Comparison of ENCODE assay signal across 7 mouse cellular contexts in genomic region chr7:142440657-142441114, GRCm38 (mm10). TPM values are rescaled to one million over a fixed set of nuclear protein-coding genes. Genes with fewer than 3 reads are reported as not detected.
A peak's percentile ranks its signal among the peaks of the same experiment; 100 is the strongest.
DNase-seq lines count a peak whose midpoint lies in the region; ATAC-seq and TF ChIP-seq lines count a peak whose summit lies in the region.

No protein-coding gene starts in this region.

- H3K9ac ChIP-seq in intestine, embryonic 16.5 days (ENCODE audit: low read depth, low read length): peak overlapping the region; percentile 47

- H3K4me1 ChIP-seq in spleen, adult 2 months (ENCODE audit: control insufficient read depth, insufficient read depth, insufficient read length): peaks cover 34% of the 10 kb centered on the region; the same call in 1 of the 2 replicates
- peaks cover 20% of the 10 kb centered on the region for H3K4me1 ChIP-seq in intestine, embryonic 16.5 days (ENCODE audit: control insufficient read depth, insufficient read depth, low read length)

- intact Hi-C loops in gastrocnemius, postnatal 36 days (cut with DNase I): loop anchor here (5.0 kb wide), 1 partner anchor 137 kb away; no protein-coding TSS in a partner anchor

- peak; percentile 40; the same call in 1 of the 2 replicates for ATAC-seq in common myeloid progenitor, adult 5-6 weeks (replicated peaks; ENCODE audit: low read depth, poor library complexity, severe bottlenecking)
- peak; percentile 82 for ATAC-seq in intestine, embryonic 16.5 days

- H3K9me3 ChIP-seq in intestine, embryonic 16.5 days (ENCODE audit: control insufficient read depth, low read length): no peaks in the 10 kb centered on the region

- H3K4me2 ChIP-seq in intestine, embryonic 16.5 days (ENCODE audit: low read depth, low read length): no peak overlapping the region

- whole genome bisulfite sequencing in spleen, adult 2 months: 49% methylated on average over 5 of the region's 5 CpGs
- WGBS in intestine, embryonic 16.5 days: 32% methylated on average over 5 of the region's 5 CpGs

- no peaks in the 10 kb centered on the region for H3K36me3 ChIP-seq in spleen, adult 2 months (ENCODE audit: control insufficient read depth, insufficient read depth, low read length)
- H3K36me3 ChIP-seq in intestine, embryonic 16.5 days (ENCODE audit: control insufficient read depth, insufficient read depth, low read length): no peaks in the 10 kb centered on the region

- TF ChIP-seq CTCF in spleen, adult 2 months (IDR thresholded peaks at IDR 0.05; ENCODE audit: extremely low read depth, insufficient read depth, insufficient read length, insufficient replicate concordance): peak; percentile 72; the same call in 1 of the 2 replicates

- no peaks in the 10 kb centered on the region for H3K27me3 ChIP-seq in spleen, adult 2 months (ENCODE audit: control insufficient read depth, insufficient read depth, low read length)
- no peaks in the 10 kb centered on the region for H3K27me3 ChIP-seq in intestine, embryonic 16.5 days (replicated peaks; ENCODE audit: control insufficient read depth, insufficient read depth, low read length)

- no peak overlapping the region for H3K4me3 ChIP-seq in spleen, adult 2 months (ENCODE audit: extremely low read depth, insufficient read depth, insufficient read length)
- H3K4me3 ChIP-seq in intestine, embryonic 16.5 days (ENCODE audit: low read length): no peak overlapping the region

- H3K27ac ChIP-seq in spleen, adult 2 months (ENCODE audit: insufficient read depth, low read length): no peak overlapping the region
- H3K27ac ChIP-seq in intestine, embryonic 16.5 days (ENCODE audit: low read length): peak overlapping the region; percentile 46

- DNase-seq in spleen, adult 2 months (ENCODE audit: low read depth in 1 of 2, low spot score in 2 of 2): peak; percentile 46 to 64
- DNase-seq in spleen, adult 12 weeks (ENCODE audit: low spot score): no peak
- DNase-seq in gastrocnemius, postnatal 36 days: peak; percentile 64 to 70
- peak; percentile 76 for DNase-seq in mesoderm, embryonic 11.5 days (ENCODE audit: low read depth, low spot score)
- peak; percentile 31 for DNase-seq in testis, postnatal 14 days (ENCODE audit: low spot score)

- TF ChIP-seq POLR2A in spleen, adult 2 months (IDR thresholded peaks at IDR 0.05; ENCODE audit: low read depth, low read length): no peak

RNA-seq across cellular contexts. Expression of gene Tnni2, which starts 0.9 kb away (rescaled TPM):
- 3.0 and 3.9 TPM in 2 replicates for polyA plus RNA-seq in spleen, adult 2 months (2012; rRNA removed)
- total RNA-seq in common myeloid progenitor, adult 5-6 weeks (2017): 1.8 and 3.7 TPM in 2 replicates
- total RNA-seq in gastrocnemius, postnatal 36 days (2021): over 10,000 TPM; 17,613 to 18,280 TPM
- polyA plus RNA-seq in intestine, embryonic 16.5 days (2015; fragmentation: Nextera tagmentation; extraction: Ambion mirVana): 4.3 and 4.7 TPM in 2 replicates

RNA-seq across cellular contexts. Expression of gene Syt8, which starts 6.0 kb away (rescaled TPM):
- 0.94 and 1.1 TPM in 2 replicates for polyA plus RNA-seq in spleen, adult 2 months (2012; rRNA removed)
- not detected in 2 replicates for total RNA-seq in common myeloid progenitor, adult 5-6 weeks (2017)
- total RNA-seq in gastrocnemius, postnatal 36 days (2021): not detected
- polyA plus RNA-seq in intestine, embryonic 16.5 days (2015; fragmentation: Nextera tagmentation; extraction: Ambion mirVana): 8.8 and 10.4 TPM in 2 replicates

RNA-seq across cellular contexts. Expression of gene Lsp1, which starts 19.9 kb away (rescaled TPM):
- 368 and 410 TPM in 2 replicates for polyA plus RNA-seq in spleen, adult 2 months (2012; rRNA removed)
- total RNA-seq in common myeloid progenitor, adult 5-6 weeks (2017): 96.5 and 108 TPM in 2 replicates
- 10 to 100 TPM; 37.2 to 75.3 TPM for total RNA-seq in gastrocnemius, postnatal 36 days (2021)
- 125 and 134 TPM in 2 replicates for polyA plus RNA-seq in intestine, embryonic 16.5 days (2015; fragmentation: Nextera tagmentation; extraction: Ambion mirVana)

RNA-seq across cellular contexts. Expression of gene Ctsd, which starts 52.8 kb away (rescaled TPM):
- 359 and 461 TPM in 2 replicates for polyA plus RNA-seq in spleen, adult 2 months (2012; rRNA removed)
- 114 and 134 TPM in 2 replicates for total RNA-seq in common myeloid progenitor, adult 5-6 weeks (2017)
- 100 to 1,000 TPM; 330 to 388 TPM for total RNA-seq in gastrocnemius, postnatal 36 days (2021)
- 395 and 444 TPM in 2 replicates for polyA plus RNA-seq in intestine, embryonic 16.5 days (2015; fragmentation: Nextera tagmentation; extraction: Ambion mirVana)

RNA-seq across cellular contexts. Expression of gene Tnnt3, which starts 58.0 kb away (rescaled TPM):
- polyA plus RNA-seq in spleen, adult 2 months (2012; rRNA removed): 1.6 and 1.8 TPM in 2 replicates
- total RNA-seq in common myeloid progenitor, adult 5-6 weeks (2017): 1.2 TPM in 1 of 2 replicates, not detected in the other
- over 10,000 TPM; 32,612 to 32,921 TPM for total RNA-seq in gastrocnemius, postnatal 36 days (2021)
- polyA plus RNA-seq in intestine, embryonic 16.5 days (2015; fragmentation: Nextera tagmentation; extraction: Ambion mirVana): 2.1 and 3.2 TPM in 2 replicates

Comparison
In these comparisons a context has a peak if more than half of its experiments do, and no peak if none do; other contexts are left out.
1. RNA of gene Tnni2, which starts 0.9 kb away (total RNA-seq): 17,613 to 18,280 TPM in gastrocnemius, postnatal 36 days; 1.8 to 3.7 TPM in common myeloid progenitor, adult 5-6 weeks; every median in the first group is over 1,000 times any median in the second.